Mouse (Mus musculus) CH12.LX (cell line): Measurements from ENCODE around the gene Tubg1. TPM values are rescaled to one million over a fixed set of nuclear protein-coding genes. Genes with fewer than 3 reads are reported as not detected.
A peak's percentile ranks its signal among the peaks of the same experiment; 100 is the strongest.

Experiments used
- DNase-seq: peaks from one replicate; pipeline ENCODE4 v3.0.0-alpha.2; 2013; ENCODE audit errors: extremely low read depth
- H3K27ac ChIP-seq: 2 replicates; pipeline ENCODE4 v1.5.1; 2012; ENCODE audit warnings: low read depth, mild to moderate bottlenecking, control low read depth, moderate library complexity; ENCODE audit not compliant: insufficient read depth
- H3K27me3 ChIP-seq: replicated peaks from 2 replicates; pipeline ENCODE3; 2012; ENCODE audit warnings: inconsistent platforms
- H3K36me3 ChIP-seq, 2 experiments: replicated peaks in 1 of 2; 2 replicates each; pipeline versions ENCODE3 to v1.6.1; 2012; ENCODE audit warnings: inconsistent platforms in 1 of 2, low read length in 1 of 2, mild to moderate bottlenecking in 1 of 2, mixed read lengths in 1 of 2, moderate library complexity in 1 of 2; ENCODE audit not compliant: control insufficient read depth in 1 of 2, insufficient read depth in 1 of 2
- H3K4me1 ChIP-seq, 2 experiments: 2 replicates each; pipeline ENCODE4 v1.6.1; 2012; ENCODE audit warnings: inconsistent platforms in 1 of 2, moderate library complexity in 1 of 2; ENCODE audit not compliant: insufficient read depth in 2 of 2, control insufficient read depth in 1 of 2
- H3K4me2 ChIP-seq: 2 replicates; pipeline ENCODE4 v1.6.1; 2012; ENCODE audit warnings: low read depth, mild to moderate bottlenecking, control low read depth; ENCODE audit not compliant: poor library complexity, insufficient read depth, severe bottlenecking
- H3K4me3 ChIP-seq, 3 experiments: fragments of 150-350 bp in 1 of 3; sonication (generic) in 1 of 3; replicated peaks in 1 of 3; 2 replicates each; pipeline versions ENCODE3 to v1.5.1; 2011 to 2012; ENCODE audit warnings: low read depth in 2 of 3, low read length in 2 of 3, mild to moderate bottlenecking in 2 of 3, moderate library complexity in 2 of 3, control low read depth in 1 of 3, improper control_type of control experiment in 1 of 3, inconsistent platforms in 1 of 3, mixed read lengths in 1 of 3; ENCODE audit not compliant: poor library complexity in 1 of 3
- H3K79me2 ChIP-seq: replicated peaks from 2 replicates; pipeline ENCODE4 v1.6.1; 2012; ENCODE audit warnings: mild to moderate bottlenecking, moderate library complexity; ENCODE audit not compliant: control insufficient read depth, poor library complexity, insufficient read depth, severe bottlenecking; ENCODE audit errors: extremely low read depth
- H3K9ac ChIP-seq: 2 replicates; pipeline ENCODE4 v1.6.1; 2012; ENCODE audit warnings: low read depth, mild to moderate bottlenecking, control low read depth, moderate library complexity; ENCODE audit not compliant: insufficient read depth
- H3K9me3 ChIP-seq: replicated peaks from 2 replicates; pipeline ENCODE3; 2012; ENCODE audit warnings: low read length, inconsistent platforms, mixed read lengths
- BHLHE40 ChIP-seq: IDR thresholded peaks from 2 replicates; pipeline ENCODE4 v1.6.1; 2011; ENCODE audit warnings: mild to moderate bottlenecking, low read depth, low read length, improper control_type of control experiment
- CTCF ChIP-seq, 2 experiments: IDR thresholded peaks in 1 of 2; conservative IDR thresholded peaks in 1 of 2; 2 replicates each; pipeline ENCODE4 v1.5.1; 2011 to 2012; ENCODE audit warnings: low read depth in 2 of 2, low read length in 2 of 2, improper control_type of control experiment in 1 of 2, inconsistent platforms in 1 of 2, mild to moderate bottlenecking in 1 of 2, moderate library complexity in 1 of 2
- ELF1 ChIP-seq: IDR thresholded peaks from 2 replicates; pipeline ENCODE4 v1.6.1; 2014; ENCODE audit warnings: low read depth, mild to moderate bottlenecking, inconsistent platforms, low read length, improper control_type of control experiment
- IRF4 ChIP-seq: IDR thresholded peaks from 2 replicates; pipeline ENCODE4 v1.6.1; 2014; ENCODE audit warnings: low read depth, mild to moderate bottlenecking, inconsistent platforms, low read length, improper control_type of control experiment
- KAT2A ChIP-seq: IDR thresholded peaks from 2 replicates; pipeline ENCODE4 v1.6.1; 2012; ENCODE audit warnings: low read length, improper control_type of control experiment, inconsistent platforms; ENCODE audit not compliant: insufficient replicate concordance
- MAFK ChIP-seq: IDR thresholded peaks from 2 replicates; pipeline ENCODE4 v1.6.1; 2011; ENCODE audit warnings: low read length, improper control_type of control experiment; ENCODE audit not compliant: insufficient replicate concordance
- MAZ ChIP-seq: IDR thresholded peaks from 2 replicates; pipeline ENCODE4 v1.6.1; 2012; ENCODE audit warnings: low read depth, mild to moderate bottlenecking, inconsistent platforms, low read length, improper control_type of control experiment, moderate library complexity
- NRF1 ChIP-seq: IDR thresholded peaks from 2 replicates; pipeline ENCODE4 v1.6.1; 2014; ENCODE audit warnings: low read depth, mild to moderate bottlenecking, inconsistent platforms, low read length, improper control_type of control experiment, moderate library complexity
- PAX5 ChIP-seq: IDR thresholded peaks from 2 replicates; pipeline ENCODE4 v1.6.1; 2012; ENCODE audit warnings: low read length, inconsistent platforms, mixed read lengths
- POLR2AphosphoS2 ChIP-seq: IDR thresholded peaks from 2 replicates; pipeline ENCODE4 v1.6.1; 2011; ENCODE audit warnings: low read depth, low read length, improper control_type of control experiment
- TBP ChIP-seq: conservative IDR thresholded peaks from 2 replicates; pipeline ENCODE4 v1.6.1; 2011; ENCODE audit warnings: low read depth, low read length, improper control_type of control experiment
- UBTF ChIP-seq: IDR thresholded peaks from 2 replicates; pipeline ENCODE4 v1.6.1; 2012; ENCODE audit warnings: low read depth, mild to moderate bottlenecking, inconsistent platforms, low read length, improper control_type of control experiment, moderate library complexity
- USF1 ChIP-seq: IDR thresholded peaks from 2 replicates; pipeline ENCODE4 v1.6.1; 2014; ENCODE audit warnings: low read depth, mild to moderate bottlenecking, inconsistent platforms, low read length, improper control_type of control experiment
- USF2 ChIP-seq: conservative IDR thresholded peaks from 2 replicates; pipeline ENCODE4 v1.6.1; 2011; ENCODE audit warnings: low read depth, low read length, improper control_type of control experiment
- ZC3H11A ChIP-seq: IDR thresholded peaks from 2 replicates; pipeline ENCODE4 v1.6.1; 2012; ENCODE audit warnings: low read depth, mild to moderate bottlenecking, inconsistent platforms, low read length, improper control_type of control experiment
- ZMIZ1 ChIP-seq: IDR thresholded peaks from 2 replicates; pipeline ENCODE4 v1.6.1; 2012; ENCODE audit warnings: low read depth, mild to moderate bottlenecking, inconsistent platforms, low read length, improper control_type of control experiment
- ZNF384 ChIP-seq: IDR thresholded peaks from 2 replicates; pipeline ENCODE4 v1.6.1; 2012; ENCODE audit warnings: low read depth, low read length, improper control_type of control experiment, inconsistent platforms
- dilution Hi-C: fragments of 300-500 bp; cut with MboI; formaldehyde crosslinking; loops from 2 replicates; pipeline ENCODE4 v1.14.3; 2020; ENCODE audit warnings: low sequenced_read_pairs; ENCODE audit not compliant: extremely low pct_unique_long_range_greater_than_20kb, extremely low pct_ligation_motif_present
- in situ Hi-C: fragments of 300-500 bp; cut with MboI; formaldehyde crosslinking; loops from 3 replicates; pipeline ENCODE4 v1.14.3; 2019; ENCODE audit warnings: low sequenced_read_pairs, low pct_ligation_motif_present, low pct_unique_long_range_greater_than_20kb, mixed read lengths
- polyA plus RNA-seq: library from polyadenylated mRNA; unstranded; fragments of >175 nt; gene quantifications from 2 replicates; pipeline ENCODE4 v1.2.1, GENCODE M21; 2012; ENCODE audit warnings: low read depth; ENCODE audit not compliant: insufficient read length
- total RNA-seq, 2 experiments: library from RNA; depleted of rRNA; stranded (reverse); fragments of 300-350 nt in 1 of 2; fragments of >200 nt in 1 of 2; gene quantifications; 2 replicates each; pipeline ENCODE4 v1.2.3; 2012 to 2014

Gene Tubg1
- total and polyA plus RNA-seq, 3 experiments, result 57.4 to 190 (median 108) TPM

DNA sequence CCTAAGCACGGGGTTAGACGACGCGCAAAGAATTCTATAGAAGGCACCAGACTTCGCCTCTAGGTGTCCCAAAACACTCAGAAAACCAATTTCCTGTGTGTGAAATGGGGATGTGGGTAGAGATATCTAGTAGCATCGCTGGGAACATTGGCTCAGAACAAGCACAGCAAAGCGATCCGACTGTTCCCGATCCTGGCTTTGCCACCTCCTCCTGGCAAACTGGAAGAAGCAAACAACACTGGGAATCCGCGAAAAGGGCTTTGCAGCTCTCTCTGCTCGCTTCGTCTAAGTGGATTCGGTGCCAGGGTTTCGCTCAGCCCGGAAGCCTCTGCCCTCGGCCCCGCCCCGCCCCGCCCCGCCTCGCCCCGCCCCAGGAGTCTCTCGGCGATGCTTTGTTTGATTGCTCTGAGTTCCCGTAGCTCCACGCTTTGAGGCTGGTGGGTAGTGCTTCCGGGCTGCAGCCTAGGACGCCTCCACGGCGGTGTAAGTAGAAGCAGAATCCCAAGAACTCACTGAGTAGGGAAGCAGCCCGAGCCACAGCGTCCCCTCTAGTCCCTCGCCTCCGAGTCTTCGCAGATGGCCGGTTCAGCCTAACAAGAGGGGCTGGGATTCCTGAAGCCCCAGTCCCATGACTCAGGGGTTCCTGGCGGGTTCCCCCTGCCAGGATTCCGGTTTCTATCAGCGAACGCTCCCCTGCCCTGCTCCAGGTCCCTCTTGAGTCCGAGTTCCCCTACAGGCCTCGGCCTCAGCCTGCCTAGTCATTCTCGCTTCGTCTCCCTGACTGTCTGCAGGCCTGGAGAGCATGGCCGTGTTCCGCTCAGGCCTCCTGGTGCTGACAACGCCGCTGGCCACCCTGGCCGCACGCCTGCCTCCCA is 37.3 kb upstream of the Tubg1 start, which contains the start of gene Coasy (continued):
- TF ChIP-seq IRF4 (peak; percentile 69), USF1 (no peak; the same call in 1 of the 2 replicates), PAX5 (no peak), TBP (peak; percentile 87; the same call in 1 of the 2 replicates), MAZ (peak; percentile 91), MAFK (peak; percentile 45; the same call in 1 of the 2 replicates), ELF1 (peak; percentile 92), CTCF (conservative IDR thresholded peaks at IDR 0.05 in 1 of 2, IDR thresholded peaks at IDR 0.05 in 1 of 2; ENCODE audit: low read depth in 2 of 2, low read length in 2 of 2) (peak; percentile 39 to 90; a peak in 3 of 4 replicates), ZNF384 (no peak), ZC3H11A (peak; percentile 53), USF2 (no peak), BHLHE40 (peak; percentile 20), KAT2A (peak; percentile 74; the same call in 1 of the 2 replicates), UBTF (no peak; the same call in 1 of the 2 replicates), POLR2AphosphoS2 (peak; percentile 96)

DNA sequence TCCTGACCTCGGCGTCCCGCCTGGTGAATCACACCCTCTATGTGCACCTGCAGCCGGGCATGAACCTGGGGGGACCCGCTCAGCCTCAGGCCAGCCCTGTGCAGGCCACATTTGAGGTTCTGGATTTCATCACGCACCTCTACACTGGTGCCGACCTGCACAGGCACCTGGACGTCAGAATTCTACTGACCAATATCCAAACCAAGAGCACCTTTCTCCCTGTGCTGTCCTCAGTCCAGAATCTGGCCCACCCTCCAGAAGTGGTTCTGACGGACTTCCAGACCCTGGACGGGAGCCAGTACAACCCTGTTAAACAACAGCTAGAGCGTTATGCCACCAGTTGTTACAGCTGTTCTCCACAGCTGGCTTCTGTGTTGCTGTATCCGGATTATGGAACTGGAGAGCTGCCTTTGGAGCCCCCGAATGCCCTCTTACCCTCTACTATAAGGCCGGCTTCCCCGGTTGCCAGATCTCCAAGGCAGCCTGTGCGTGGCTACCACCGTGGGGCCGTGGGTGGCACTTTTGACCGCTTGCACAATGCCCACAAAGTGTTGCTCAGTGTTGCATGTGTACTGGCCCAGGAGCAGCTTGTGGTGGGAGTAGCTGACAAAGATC is 36.5 kb upstream of the Tubg1 start:
- in situ Hi-C loops, result loop anchor here (5.0 to 10.0 kb wide), 2 partner anchors 99 to 222 kb away; partner anchors contain the start of gene Becn1

More for the DNA sequence above, 36.5 kb upstream of the Tubg1 start:
- H3K79me2 ChIP-seq, result peaks cover 17% of the 10 kb centered on the region; the same call in 1 of the 2 replicates
- H3K9ac ChIP-seq, result peak overlapping the region; percentile 95
- no peaks in the 10 kb centered on the region for H3K9me3 ChIP-seq
- dilution Hi-C loops, result no loop called here
- H3K27me3 ChIP-seq, result peaks cover 3% of the 10 kb centered on the region
- TF ChIP-seq USF2, result no peak
- TF ChIP-seq ZMIZ1, result no peak
- no peak for TF ChIP-seq NRF1
- TF ChIP-seq MAZ, result no peak
- TF ChIP-seq POLR2AphosphoS2, result no peak; the same call in 1 of the 2 replicates
- TF ChIP-seq MAFK, result no peak
- no peak for TF ChIP-seq PAX5
- H3K36me3 ChIP-seq, result peaks cover 14 to 32% of the 10 kb centered on the region in 2 experiments
- H3K27ac ChIP-seq, result peak overlapping the region; percentile 55
- H3K4me2 ChIP-seq, result peak overlapping the region; percentile 80
- no peak for DNase-seq
- H3K4me1 ChIP-seq, result peaks cover 22 to 50% of the 10 kb centered on the region in 2 experiments
- peak overlapping the region; percentile 75 to 100 (median 88) for H3K4me3 ChIP-seq
